Mouse (Mus musculus): ENCODE measurements around the gene Ghr.

Ghr gene

GRCm38 (mm10) chr15:3536309-3536900 lies 46.9 kb downstream of the Ghr start:
- DNase-seq (ENCODE audit: low spot score in 2 of 2) = no peak

- DNase-seq (ENCODE audit: low spot score in 2 of 2) = no peak
These were observed 69.3 kb downstream of the Ghr start for GRCm38 (mm10) chr15:3514027-3514426.

GRCm38 (mm10) chr15:3512380-3512779 lies 70.9 kb downstream of the Ghr start:
- no peak for DNase-seq (ENCODE audit: low spot score in 2 of 2)

- no peak for DNase-seq (ENCODE audit: low spot score in 2 of 2)
These were observed 71.6 kb downstream of the Ghr start for GRCm38 (mm10) chr15:3511639-3512171.

GRCm38 (mm10) chr15:3509089-3509488 lies 74.2 kb downstream of the Ghr start:
- no peak for DNase-seq (ENCODE audit: low spot score in 2 of 2)

GRCm38 (mm10) chr15:3507329-3507728 lies 76.0 kb downstream of the Ghr start:
- DNase-seq (ENCODE audit: low spot score in 2 of 2) = no peak

- no peak for DNase-seq (ENCODE audit: low spot score in 2 of 2)
These were observed 78.6 kb downstream of the Ghr start for GRCm38 (mm10) chr15:3504700-3505099.

- no peak for DNase-seq (ENCODE audit: low spot score in 2 of 2)
These were observed 81.6 kb downstream of the Ghr start for GRCm38 (mm10) chr15:3501683-3502082.

- no peak for DNase-seq (ENCODE audit: low spot score in 2 of 2)
These were observed 84.3 kb downstream of the Ghr start for GRCm38 (mm10) chr15:3499020-3499419.

- no peak for DNase-seq (ENCODE audit: low spot score in 2 of 2)
These were observed 85.2 kb downstream of the Ghr start for GRCm38 (mm10) chr15:3497946-3498580.

- no peak for DNase-seq (ENCODE audit: low spot score in 2 of 2)
These were observed 92.4 kb downstream of the Ghr start for GRCm38 (mm10) chr15:3490868-3491267.

GRCm38 (mm10) chr15:3490011-3490410 lies 93.3 kb downstream of the Ghr start:
- DNase-seq (ENCODE audit: low spot score in 2 of 2) = no peak

- no peak for DNase-seq (ENCODE audit: low spot score in 2 of 2)
These were observed 94.1 kb downstream of the Ghr start for GRCm38 (mm10) chr15:3489180-3489579.

GRCm38 (mm10) chr15:3488601-3489000 lies 94.7 kb downstream of the Ghr start:
- no peak for DNase-seq (ENCODE audit: low spot score in 2 of 2)

GRCm38 (mm10) chr15:3486691-3487090 lies 96.6 kb downstream of the Ghr start:
- DNase-seq (ENCODE audit: low spot score in 2 of 2) = no peak

- DNase-seq (ENCODE audit: low spot score in 2 of 2) = no peak
These were observed 97.9 kb downstream of the Ghr start for GRCm38 (mm10) chr15:3485367-3485766.

GRCm38 (mm10) chr15:3483451-3483850 lies 99.8 kb downstream of the Ghr start:
- DNase-seq (ENCODE audit: low spot score in 2 of 2) = no peak

- no peak for DNase-seq (ENCODE audit: low spot score in 2 of 2)
These were observed 114.1 kb downstream of the Ghr start for GRCm38 (mm10) chr15:3469230-3469629.

GRCm38 (mm10) chr15:3466608-3467007 lies 116.7 kb downstream of the Ghr start:
- DNase-seq (ENCODE audit: low spot score in 2 of 2) = no peak

GRCm38 (mm10) chr15:3464754-3465153 lies 118.5 kb downstream of the Ghr start:
- no peak for DNase-seq (ENCODE audit: low spot score in 2 of 2)

GRCm38 (mm10) chr15:3456543-3456942 lies 126.7 kb downstream of the Ghr start:
- no peak for DNase-seq (ENCODE audit: low spot score in 2 of 2)

GRCm38 (mm10) chr15:3455572-3455971 lies 127.7 kb downstream of the Ghr start:
- DNase-seq (ENCODE audit: low spot score in 2 of 2) = no peak

- DNase-seq (ENCODE audit: low spot score in 2 of 2) = no peak
These were observed 131.1 kb downstream of the Ghr start for GRCm38 (mm10) chr15:3452080-3452752.

Data from spleen, postnatal 10 days (tissue).